Mouse (Mus musculus): ENCODE data around the gene Mchr1.

Mchr1 gene

DNA sequence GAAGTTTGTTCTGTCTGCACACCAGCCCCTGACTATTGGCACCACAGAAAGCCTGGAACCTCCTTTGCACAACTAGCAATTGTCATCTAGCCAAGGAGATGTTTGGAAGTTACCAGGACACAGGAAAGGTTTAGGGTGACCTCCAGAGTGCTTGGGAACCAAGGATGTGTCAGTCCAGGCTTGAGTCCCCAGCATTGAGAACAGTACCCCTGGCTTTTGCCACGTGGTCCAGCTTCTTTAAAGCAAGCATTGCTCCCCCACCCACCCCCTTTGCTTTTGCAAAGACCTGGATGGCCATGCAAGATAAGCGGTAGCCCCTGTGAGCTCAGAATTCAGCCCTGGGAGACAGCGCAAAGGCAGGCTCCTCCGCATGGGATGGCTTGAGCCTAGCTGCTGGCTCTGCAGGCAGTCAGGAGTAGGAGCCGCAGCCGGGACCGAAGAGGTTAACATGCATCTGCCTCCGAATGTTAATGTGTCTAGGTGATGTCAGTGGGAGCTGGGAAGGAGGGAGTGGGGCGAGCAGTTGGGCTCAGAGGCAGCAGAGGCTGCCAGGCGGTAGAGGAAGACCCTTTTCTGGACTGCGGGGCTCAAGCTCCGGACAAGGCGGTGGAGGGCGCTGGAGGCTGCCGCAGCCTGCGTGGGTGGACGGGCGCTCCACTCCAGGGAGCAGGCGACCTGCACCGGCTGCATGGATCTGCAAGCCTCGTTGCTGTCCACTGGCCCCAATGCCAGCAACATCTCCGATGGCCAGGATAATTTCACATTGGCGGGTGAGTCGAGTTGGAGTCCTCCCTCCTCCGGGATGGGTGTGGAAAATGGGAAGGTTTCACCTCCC is at the start of gene Mchr1:
TSS of gene Mchr1 (plus strand) at position 414 of the 835 bp plus-strand sequence.
- DNase-seq (ENCODE audit: low read depth, low spot score): peak; percentile 49

DNA sequence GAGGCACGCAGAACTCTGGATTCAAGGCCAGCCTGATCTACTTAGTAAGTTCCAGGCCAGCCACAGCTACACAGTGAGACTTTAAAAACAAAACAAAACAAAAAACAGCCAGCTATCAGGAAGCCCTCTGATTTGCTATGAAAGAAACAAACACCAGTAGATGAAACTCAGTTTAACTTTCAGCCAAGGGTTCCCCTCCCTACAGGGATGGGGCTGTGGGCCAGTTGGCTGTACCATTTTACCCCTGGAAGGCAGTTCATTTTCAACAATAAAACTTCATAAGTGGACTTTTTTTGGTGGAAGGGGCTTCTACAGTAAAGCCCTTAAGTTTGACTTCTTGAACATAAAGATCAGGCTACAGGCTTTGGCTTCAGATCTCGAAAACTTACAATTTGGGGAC is 46.2 kb upstream of the Mchr1 start:
- DNase-seq (ENCODE audit: low read depth, low spot score): no peak

DNA sequence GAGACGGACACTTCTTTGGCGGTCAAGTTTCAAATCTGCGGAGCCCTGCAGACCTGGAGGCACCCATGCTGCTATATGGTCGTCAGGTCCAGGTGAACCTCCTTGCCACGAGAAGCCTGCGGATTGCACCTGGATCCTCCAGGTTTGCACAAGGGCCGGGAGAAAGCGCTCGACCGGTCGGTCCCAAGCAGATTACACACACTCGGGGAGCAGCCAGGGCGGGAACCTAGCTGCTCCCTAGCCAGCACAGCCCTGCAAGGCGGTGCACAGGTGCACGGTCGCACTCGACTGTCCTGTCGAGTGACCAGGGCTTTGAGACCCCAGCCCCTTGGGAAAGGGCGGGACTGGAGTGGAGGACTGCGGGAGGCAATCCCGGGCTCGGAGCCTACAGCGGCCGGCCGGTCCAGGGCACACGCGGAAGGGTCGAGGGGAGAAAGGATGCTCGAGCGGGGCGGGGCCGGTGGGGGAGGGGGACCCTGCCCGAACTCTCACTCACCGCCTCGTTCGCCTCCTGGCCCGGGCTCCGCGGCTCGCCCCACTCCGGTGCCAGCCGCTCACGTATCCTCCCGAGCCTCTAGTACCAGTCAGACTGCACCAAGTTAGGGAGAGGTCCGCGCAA is 45.2 kb upstream of the Mchr1 start:
- DNase-seq (ENCODE audit: low read depth, low spot score): no peak

DNA sequence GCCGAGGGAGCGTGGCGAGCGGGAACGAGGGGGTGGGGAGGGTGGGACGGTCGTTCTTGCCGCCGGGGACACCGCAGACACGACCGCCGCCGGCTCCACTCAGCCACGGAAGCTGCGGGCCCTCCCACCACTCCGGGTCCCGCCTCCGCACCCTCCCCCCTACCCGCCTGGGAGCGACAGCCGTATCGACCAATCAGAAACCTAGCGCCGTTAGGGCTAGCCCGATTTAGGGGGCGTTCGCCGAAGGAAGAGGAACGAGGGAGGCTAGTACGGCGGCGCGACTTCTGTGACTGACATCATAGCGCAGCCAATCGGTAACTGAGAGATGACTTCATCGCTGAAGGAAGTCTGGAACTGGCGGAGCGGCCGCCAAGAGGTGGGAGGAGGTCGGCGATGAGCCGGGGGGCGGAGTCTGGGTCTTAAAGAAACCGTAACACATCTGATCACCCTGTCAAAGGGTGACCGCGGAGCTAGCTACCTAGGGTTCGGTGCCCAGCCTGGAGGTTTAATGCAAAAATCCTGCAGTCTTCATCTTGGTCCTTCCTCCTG is 44.6 kb upstream of the Mchr1 start, which contains the start of gene Mrtfa:
TSS of gene Mrtfa (minus strand) at position 128 of the 549 bp plus-strand sequence.
- peak; percentile 100 for DNase-seq (ENCODE audit: low read depth, low spot score)

DNA sequence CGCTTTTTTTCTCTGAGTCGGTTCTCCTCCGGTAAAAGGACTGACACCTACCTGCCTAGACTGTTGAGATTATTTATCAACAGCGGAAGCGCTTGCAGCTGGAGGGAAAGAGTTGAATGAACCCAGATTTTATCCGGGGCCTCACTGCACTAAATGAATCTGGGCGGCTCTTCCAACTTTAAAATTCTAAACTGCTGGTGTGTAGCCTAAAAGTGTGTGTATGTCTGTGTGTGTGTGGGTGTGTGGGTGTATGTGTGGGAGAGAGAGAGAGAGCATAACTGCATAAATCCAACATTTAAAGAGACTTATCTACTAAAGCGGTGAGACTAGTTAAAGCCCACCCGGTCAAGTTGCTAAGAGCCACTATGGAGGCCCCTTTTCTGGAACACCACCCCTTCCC is 44.0 kb upstream of the Mchr1 start:
- no peak for DNase-seq (ENCODE audit: low read depth, low spot score)

DNA sequence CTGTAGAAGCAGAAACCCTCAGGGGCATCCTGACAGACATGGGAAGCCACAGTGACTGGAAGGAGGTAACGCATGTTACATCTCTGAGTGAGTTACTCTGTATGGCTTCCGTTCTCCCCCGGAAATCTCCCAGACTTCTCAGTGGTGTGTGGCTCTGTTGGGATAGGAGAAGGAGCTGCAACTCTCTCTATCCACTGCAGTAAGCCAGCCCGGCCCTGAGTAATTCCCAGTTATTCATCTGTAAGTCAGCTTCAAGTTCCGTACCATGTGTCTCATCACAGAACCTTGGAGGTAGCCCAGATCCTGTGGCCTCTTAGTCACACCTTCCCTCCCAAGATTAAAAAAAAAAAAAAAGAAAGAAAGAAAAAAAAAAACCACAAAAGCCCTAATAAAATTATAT is 43.0 kb upstream of the Mchr1 start:
- no peak for DNase-seq (ENCODE audit: low read depth, low spot score)

DNA sequence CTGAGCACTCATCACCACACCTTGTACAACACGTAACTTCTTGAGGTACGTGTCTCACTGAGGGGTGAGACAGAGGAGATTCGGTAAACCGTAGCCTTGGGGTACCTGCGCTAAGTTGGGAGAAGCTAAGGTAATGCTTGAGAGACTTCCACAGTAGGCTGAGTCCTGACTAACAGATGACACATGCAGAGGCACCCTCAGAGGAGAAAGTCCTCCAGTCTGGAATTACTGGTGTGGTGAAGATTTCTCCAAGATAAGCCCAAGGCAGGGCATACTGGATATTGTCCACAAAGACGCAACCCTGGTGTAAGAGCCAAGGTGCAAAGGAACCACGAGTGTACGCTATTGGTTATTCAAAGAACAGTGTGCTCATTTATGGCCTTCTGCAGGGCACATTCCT is 42.4 kb upstream of the Mchr1 start:
- DNase-seq (ENCODE audit: low read depth, low spot score): no peak

DNA sequence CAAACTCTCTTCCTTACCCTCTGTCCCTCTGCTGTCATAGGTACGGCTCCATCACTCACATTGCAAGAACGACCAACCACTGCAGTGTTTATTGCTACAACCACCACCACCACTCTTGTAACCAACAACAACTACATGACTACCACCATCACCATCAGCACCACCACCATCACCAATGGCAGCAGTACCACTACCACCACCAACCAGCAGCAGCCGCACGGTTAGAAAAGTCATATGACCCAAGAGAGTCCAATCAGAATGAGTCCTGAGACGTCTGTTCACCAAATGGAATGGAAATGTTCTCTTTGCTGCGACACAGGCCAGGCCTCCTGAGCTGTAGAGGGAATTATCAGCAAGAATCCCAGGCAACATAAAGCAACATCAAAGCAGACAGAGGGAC is 40.5 kb upstream of the Mchr1 start:
- DNase-seq (ENCODE audit: low read depth, low spot score): peak; percentile 25

DNA sequence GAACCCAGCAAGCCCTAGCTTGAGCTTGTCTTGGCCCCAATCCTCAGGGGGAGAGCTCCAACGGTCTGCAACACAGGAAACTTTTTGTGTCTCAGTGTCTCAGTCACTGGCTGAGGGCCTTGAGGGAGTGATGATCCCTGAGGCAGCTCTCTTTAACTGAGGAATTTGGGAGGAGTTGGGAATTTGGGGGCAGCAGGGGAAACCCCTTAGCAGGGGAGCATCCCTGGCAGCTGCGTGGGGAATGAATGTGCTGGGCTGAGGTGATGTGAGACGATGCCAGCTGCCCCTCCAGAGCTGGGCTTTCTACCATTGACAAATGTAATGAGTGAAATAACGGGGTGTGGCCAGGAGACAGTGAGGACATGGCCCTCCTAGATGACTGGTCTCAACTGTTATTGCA is 39.9 kb upstream of the Mchr1 start:
- DNase-seq (ENCODE audit: low read depth, low spot score): no peak

DNA sequence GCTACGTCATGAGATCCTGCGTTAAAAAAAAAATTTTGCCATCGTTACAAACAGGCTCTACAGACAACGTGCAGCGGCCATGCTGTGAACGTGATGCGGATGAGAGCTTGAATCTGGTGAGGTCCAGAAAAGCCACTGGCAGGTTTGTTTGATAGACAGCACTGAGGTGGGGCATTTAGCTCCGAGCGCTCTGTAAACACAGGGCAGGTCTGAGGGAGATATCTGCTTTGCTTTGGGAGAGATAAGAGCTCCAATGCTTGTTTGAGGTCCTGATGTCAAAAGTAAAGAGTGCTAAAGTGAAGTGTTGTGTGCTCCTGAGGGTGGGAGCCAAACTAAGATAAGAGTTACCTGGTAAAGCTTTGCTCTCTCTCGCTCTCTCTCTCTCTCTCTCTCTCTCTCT is 38.1 kb upstream of the Mchr1 start:
- DNase-seq (ENCODE audit: low read depth, low spot score): no peak

DNA sequence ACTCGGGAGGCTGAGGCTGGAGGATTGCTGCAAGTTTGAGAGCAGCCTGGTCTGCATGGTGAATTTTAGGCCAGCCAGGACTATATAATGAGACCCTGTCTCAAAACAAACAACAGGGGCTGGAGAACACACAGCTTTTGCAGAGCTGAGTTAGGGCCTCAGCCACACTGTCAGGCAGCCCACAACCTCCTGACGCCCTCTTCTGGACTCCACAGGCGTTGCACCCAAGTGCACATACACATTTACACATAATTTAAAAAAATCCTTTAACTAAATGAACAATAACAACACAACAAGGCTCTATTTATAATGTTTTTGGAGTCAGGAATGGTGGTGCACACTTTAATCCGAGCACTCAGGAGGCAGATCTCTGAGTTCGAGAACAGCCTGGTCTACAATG is 36.9 kb upstream of the Mchr1 start:
- DNase-seq (ENCODE audit: low read depth, low spot score): peak; percentile 56

DNA sequence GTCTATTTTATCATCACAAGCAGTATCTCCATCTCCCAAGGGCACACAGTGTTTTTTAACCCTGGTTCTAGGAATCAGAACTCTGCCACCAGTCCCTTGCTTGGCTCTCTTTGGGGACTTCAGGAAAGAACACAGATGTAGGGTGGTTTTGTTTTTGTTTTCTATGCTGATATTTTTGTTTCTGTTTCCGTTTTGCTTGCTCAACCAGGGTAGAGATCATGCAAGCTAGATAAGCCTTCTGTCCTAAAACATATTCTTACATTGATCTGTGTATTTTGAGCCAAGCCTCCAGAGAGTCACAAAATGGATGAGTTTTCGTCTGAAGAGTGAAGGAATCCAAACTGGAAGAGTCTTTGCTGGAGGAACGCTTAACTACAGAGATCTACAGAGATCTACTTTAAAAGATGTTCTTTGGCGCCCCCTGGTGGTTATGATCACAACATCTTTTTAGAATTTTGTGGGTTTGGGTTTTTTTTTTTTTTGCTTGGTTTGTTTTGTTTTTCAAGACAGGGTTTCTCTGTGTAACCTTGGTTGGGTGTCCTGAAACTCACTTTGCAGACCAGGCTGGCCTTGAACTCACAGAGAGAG is 35.8 kb upstream of the Mchr1 start:
- DNase-seq (ENCODE audit: low read depth, low spot score): peak; percentile 80

DNA sequence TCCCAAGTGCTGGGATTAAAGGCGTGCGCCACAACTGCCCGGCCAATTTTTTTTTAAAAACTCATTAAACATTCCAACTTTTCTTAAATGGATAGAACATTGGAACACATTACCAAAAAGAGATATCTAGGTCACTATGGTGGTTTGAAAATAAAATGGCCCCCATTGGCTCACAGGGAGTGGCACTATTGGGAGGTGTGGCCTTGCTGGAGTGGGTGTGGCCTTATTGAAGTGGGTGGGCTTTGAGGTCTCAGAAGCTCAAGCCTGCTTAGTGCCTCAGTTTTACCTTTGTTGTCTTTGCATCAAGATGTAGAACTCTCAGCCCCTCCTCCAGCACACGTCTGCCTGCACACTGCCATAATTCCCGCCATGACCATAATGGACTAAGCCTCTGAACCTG is 32.8 kb upstream of the Mchr1 start:
- peak; percentile 57 for DNase-seq (ENCODE audit: low read depth, low spot score)

DNA sequence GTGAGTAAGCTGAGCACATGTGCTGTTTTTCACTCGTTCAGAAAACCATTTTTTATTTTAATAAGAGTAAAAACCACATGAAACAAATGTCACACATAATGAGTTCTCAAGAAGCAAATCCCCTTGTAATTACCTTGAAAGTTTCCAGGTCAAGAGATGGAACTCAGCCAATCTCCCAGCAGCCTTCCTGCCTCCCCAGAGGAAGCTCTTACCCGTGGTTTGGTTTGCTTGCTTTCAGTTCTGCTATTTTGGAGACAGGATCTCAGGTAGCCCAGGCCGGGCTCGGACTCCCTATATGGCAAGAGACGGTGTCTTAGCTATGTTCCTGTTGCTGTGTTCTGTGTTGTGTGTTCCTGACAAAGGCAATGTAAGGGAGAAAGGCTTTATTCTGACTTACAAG is 24.8 kb upstream of the Mchr1 start:
- no peak for DNase-seq (ENCODE audit: low read depth, low spot score)

DNA sequence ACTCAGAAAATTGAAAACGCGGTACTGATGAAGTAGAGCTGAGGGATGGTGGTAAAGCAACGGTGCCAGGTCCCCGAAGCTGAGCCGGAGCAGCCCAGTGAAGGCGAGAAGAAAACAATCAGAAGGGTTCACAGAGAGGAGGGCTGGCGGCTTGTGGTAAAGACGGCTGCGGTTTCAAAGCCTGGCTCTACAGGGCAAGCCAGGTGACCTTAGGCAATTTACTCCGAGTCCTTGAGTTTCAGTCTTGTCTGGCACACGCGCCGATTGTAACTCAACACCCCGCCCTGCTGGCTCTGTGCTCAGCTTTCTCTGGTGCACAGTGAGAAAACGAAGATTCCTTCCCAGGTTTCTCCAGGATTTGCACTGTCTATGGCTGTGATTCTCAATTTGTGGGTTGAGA is 22.3 kb upstream of the Mchr1 start:
- peak; percentile 48 for DNase-seq (ENCODE audit: low read depth, low spot score)

DNA sequence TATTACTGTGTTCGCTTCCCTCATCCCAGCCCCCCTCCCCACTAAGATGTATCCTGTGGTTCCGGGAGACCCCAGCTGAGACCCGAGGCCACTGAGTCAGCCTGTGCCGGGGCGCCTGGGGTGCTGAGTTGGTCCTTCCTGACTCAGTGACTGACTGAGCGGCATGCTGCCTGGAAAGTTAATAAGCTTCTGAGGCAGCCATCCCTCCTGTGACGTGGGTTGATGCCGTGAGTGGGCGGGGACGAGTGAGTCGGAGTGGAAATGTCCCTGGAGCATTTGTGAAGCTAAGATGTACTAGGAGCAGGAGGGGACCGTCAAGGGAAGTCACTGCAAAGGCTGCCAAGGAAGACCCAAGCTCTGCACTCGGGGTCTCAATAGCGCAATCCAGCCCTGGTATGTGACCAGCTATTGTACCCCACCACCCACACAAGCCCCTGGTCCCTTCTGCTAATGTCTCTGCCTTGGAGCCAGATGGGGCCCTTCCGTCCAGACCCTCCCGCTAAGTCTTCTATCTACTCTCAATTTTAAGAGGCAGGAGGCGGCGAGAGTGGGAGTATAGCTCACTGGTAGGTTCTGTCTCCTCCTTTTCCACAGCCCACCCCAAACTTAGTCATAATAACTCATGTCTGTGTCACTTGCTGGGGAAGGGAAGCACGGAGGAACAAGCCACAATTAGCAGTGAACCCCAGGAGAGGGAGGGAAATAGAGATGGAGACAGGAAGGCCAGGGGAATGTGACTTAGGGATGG is 18.2 kb upstream of the Mchr1 start:
- no peak for DNase-seq (ENCODE audit: low read depth, low spot score)

DNA sequence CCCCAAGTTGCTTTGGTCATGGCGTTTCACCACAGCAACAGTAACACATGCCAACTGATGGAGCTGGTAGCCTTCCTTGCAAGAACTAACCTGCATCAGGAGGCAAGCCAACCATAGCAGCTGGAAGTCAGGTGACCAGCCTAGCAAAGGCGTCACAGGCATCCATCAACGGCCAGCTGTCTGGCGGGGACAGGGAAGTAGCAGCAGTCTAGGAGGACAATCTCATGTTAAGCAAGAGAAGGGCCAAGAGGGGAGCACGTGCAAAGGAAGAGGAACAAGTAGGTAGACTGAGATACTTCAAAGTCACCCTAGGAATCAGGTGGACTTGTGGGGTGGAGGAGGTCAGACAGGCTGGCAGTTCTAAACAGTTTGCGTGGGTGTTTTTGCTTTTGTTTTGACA is 16.2 kb upstream of the Mchr1 start:
- DNase-seq (ENCODE audit: low read depth, low spot score): no peak

DNA sequence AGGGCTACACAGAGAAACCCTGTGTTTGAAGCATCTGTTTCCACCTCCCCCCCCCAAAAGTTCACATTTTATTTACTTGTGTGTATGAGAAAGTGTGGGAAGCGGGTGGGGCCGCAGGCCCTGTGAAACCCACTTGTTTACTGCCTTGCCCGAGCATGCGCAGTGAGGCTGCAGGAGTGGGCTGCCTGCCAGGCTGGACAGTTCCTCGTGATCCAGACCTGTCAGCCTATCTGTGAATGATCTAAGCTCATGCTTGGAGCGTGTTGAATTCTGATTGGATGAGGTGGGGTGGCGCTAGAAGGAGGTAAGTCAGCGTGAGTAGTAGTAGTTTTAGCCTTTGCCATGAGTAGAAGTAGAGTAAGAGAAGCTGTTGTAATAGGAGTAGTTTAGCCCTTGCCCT is 15.2 kb upstream of the Mchr1 start:
- peak; percentile 90 for DNase-seq (ENCODE audit: low read depth, low spot score)

DNA sequence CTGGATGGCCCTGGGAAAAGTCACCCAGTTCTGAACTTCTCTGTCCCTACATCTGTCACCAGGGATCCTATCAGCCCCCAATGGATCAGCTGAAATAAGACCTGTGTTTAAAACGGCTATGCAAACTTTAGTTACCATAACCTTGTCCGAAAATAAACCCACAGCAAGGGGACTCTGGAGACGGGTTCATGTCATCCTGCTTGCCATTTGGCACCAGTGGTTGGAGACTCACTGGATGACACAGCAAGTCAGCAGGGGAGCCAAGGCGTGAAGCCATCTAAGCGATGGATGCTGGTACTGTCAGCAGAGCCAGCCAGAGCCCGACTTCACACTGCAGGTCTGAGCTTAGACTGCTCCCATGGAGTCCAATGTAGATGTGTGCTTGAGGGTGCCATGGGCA is 13.9 kb upstream of the Mchr1 start:
- DNase-seq (ENCODE audit: low read depth, low spot score): no peak

DNA sequence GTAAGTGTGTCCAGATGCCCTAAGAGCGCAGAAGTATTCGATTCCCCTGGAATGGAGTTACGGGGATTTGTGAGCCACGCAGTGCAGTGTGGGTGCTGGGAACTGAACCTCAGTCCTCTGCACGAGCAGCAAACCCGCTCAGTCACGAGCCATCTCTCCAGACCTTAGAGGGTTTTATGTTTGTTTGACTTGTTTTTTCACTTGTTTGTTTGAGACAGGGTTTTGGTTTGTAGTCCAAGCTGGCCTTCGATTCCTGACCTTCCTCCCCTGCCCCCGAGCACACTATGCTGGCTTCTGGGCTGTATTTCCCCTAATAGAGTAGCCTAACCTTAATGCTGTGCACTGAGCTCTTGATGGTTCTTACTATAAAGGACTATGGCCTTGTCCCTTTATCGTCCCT is 10.3 kb upstream of the Mchr1 start:
- no peak for DNase-seq (ENCODE audit: low read depth, low spot score)

DNA sequence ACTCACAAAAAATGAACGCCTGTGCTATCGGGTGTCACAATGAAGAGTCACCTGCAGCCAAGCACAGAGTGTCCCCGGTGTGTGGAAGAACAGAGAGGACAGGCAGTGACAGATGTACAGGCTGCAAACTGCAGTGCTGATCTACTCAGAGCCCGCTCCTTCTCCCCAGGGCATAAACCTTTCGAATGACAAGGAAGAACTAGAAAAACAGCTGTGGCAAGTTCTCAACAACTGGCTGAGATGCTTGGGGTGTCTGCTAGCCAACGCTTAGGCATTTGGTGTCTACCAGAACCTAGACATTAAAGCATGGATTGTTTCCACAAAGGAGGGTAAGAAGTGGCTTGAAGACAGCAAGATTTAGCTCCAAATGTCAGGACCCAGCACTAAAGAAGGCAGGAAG is 9.6 kb upstream of the Mchr1 start:
- DNase-seq (ENCODE audit: low read depth, low spot score): no peak

DNA sequence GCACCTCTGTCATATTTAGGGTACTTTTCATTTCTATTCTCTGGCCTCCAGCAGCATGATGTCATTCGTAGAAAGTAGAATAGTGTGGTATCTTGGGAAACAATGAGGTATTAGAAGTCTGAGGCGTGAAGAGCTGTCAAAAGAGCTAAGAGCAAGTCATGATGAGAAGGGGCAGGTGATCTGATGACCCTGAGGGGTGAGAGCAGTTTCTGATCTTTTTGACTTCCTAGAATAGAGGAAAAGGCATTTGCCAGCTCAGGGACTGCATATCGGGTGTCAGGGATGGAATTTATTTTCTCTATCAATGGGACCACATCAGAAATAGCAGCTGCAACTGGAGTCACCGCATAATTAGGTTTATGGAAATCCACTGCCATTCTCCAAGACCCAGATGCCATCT is 8.5 kb upstream of the Mchr1 start:
- DNase-seq (ENCODE audit: low read depth, low spot score): no peak
